Mouse (Mus musculus): ENCODE measurements around the gene Slc47a1. TPM values are rescaled to one million over a fixed set of nuclear protein-coding genes. Genes with fewer than 3 reads are reported as not detected.
"Not testable (repeated sequence)": the region's sequence is repeated elsewhere in the genome, so short reads cannot be mapped to it uniquely, and the experiment has no call there.

Slc47a1 gene
- total RNA-seq, 2 experiments from 2014 or later = 0.70 to 1.8 TPM

- no peak for DNase-seq (ENCODE audit: low spot score in 2 of 2)
These were observed 57.0 kb downstream of the Slc47a1 start for GRCm38 (mm10) chr11:61320904-61321687.

- DNase-seq (ENCODE audit: low spot score in 2 of 2) = no peak
These were observed 58.1 kb downstream of the Slc47a1 start for GRCm38 (mm10) chr11:61319923-61320567.

- DNase-seq (ENCODE audit: low spot score in 2 of 2) = no peak
These were observed 58.8 kb downstream of the Slc47a1 start for GRCm38 (mm10) chr11:61319233-61319922.

- no peak for DNase-seq (ENCODE audit: low spot score in 2 of 2)
These were observed 61.3 kb downstream of the Slc47a1 start for GRCm38 (mm10) chr11:61316864-61317263.

- DNase-seq (ENCODE audit: low spot score in 2 of 2) = no peak
These were observed 67.8 kb downstream of the Slc47a1 start for GRCm38 (mm10) chr11:61310321-61310720.

- no peak for DNase-seq (ENCODE audit: low spot score in 2 of 2)
These were observed 68.3 kb downstream of the Slc47a1 start for GRCm38 (mm10) chr11:61309831-61310230.

GRCm38 (mm10) chr11:61307795-61308194 lies 70.3 kb downstream of the Slc47a1 start:
- no peak for DNase-seq (ENCODE audit: low spot score in 2 of 2)

GRCm38 (mm10) chr11:61305377-61305776 lies 72.8 kb downstream of the Slc47a1 start:
- peak; percentile 34 to 40 for DNase-seq (ENCODE audit: low spot score in 2 of 2)

GRCm38 (mm10) chr11:61304535-61304934 lies 73.6 kb downstream of the Slc47a1 start:
- not testable (repeated sequence) for DNase-seq (ENCODE audit: low spot score in 2 of 2)

GRCm38 (mm10) chr11:61300716-61301392 lies 77.3 kb downstream of the Slc47a1 start:
- no peak for DNase-seq (ENCODE audit: low spot score in 2 of 2)

- DNase-seq (ENCODE audit: low spot score in 2 of 2) = no peak
These were observed 77.9 kb downstream of the Slc47a1 start for GRCm38 (mm10) chr11:61300205-61300604.

GRCm38 (mm10) chr11:61297901-61298300 lies 80.2 kb downstream of the Slc47a1 start:
- DNase-seq (ENCODE audit: low spot score in 2 of 2) = no peak

- DNase-seq (ENCODE audit: low spot score in 2 of 2) = no peak
These were observed 80.8 kb downstream of the Slc47a1 start for GRCm38 (mm10) chr11:61297326-61297725.

GRCm38 (mm10) chr11:61296556-61296955 lies 81.6 kb downstream of the Slc47a1 start:
- no peak for DNase-seq (ENCODE audit: low spot score in 2 of 2)

- DNase-seq (ENCODE audit: low spot score in 2 of 2) = no peak
These were observed 82.6 kb downstream of the Slc47a1 start for GRCm38 (mm10) chr11:61295556-61295955.

- no peak for DNase-seq (ENCODE audit: low spot score in 2 of 2)
These were observed 83.7 kb downstream of the Slc47a1 start for GRCm38 (mm10) chr11:61294431-61294830.

Other genes starting within 250 kb of the Slc47a1 start
- gene Usp22, start 203.3 kb downstream of the Slc47a1 start, total RNA-seq (2021) = 10 to 100 TPM; 42.3 to 57.6 TPM
- under 1 TPM in 1 of 2 experiments, not detected in 1; 0.70 TPM for gene Aldh3a1, start 170.8 kb downstream of the Slc47a1 start, total RNA-seq (2021)
- gene Aldh3a2, start 110.9 kb downstream of the Slc47a1 start, total RNA-seq (2021) = 10 to 100 TPM; 41.6 to 59.9 TPM
- gene Slc47a2, start 35.5 kb downstream of the Slc47a1 start, total RNA-seq (2021) = not detected
- 1 to 10 TPM; 1.2 to 1.3 TPM for gene Rnf112, start 75.8 kb upstream of the Slc47a1 start, total RNA-seq (2021)
- 1 to 10 TPM; 4.8 to 5.6 TPM for gene Mfap4, start 107.1 kb upstream of the Slc47a1 start, total RNA-seq (2021)
- gene Mapk7, start 116.1 kb upstream of the Slc47a1 start, total RNA-seq (2021) = 10 to 100 TPM; 15.3 to 16.0 TPM
- 10 to 100 TPM; 14.4 to 14.8 TPM for gene B9d1, start 126.8 kb upstream of the Slc47a1 start, total RNA-seq (2021)
- gene Epn2, start 201.3 kb upstream of the Slc47a1 start, total RNA-seq (2021) = 10 to 100 TPM; 16.2 to 25.9 TPM